Comparison of ENCODE assay signal across 9 mouse cellular contexts in the genomic region with DNA sequence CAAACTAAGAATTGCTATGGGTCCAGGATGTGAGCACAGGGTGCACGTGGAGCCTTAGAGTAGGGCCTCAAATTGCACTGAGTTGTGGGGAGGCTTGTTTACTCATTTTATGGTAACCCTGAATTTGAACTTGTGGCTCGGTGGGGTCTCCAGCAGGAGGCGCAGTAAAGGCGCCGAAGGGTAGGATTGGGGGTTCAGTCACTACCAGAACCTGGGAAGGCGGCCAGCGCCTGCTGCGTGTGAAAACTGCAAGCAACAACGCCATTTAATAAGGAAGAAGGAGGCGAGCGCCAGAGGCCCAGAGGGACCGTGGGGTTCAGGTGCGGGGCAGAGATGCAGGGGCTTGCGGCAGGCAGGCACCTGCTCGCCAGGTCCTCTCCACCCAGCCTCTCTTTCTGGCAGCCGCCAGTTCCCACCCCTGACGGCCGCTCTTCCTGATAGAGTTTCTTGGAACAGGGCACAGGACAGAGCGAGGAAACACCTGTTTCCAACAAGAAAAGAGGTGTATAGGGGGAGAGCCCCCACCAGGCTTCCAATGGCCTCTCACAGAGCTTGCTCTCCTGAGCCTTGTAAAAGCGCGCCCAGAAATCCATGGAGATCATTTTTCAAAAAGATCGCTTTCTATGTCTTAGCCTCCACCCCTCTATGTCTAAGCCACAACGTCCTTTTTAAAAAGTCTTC. TPM values are rescaled to one million over a fixed set of nuclear protein-coding genes. Genes with fewer than 3 reads are reported as not detected.
A peak's percentile ranks its signal among the peaks of the same experiment; 100 is the strongest.
DNase-seq lines count a peak whose midpoint lies in the region; ATAC-seq and TF ChIP-seq lines count a peak whose summit lies in the region.
"Had no signal": no experiment of that assay in that cellular context is flagged by ENCODE, and none has a peak within 500 bp of the region (broad histone marks: within the 10 kb centered on the region; RNA-seq: fewer than 3 reads in every experiment).

No protein-coding gene starts in this region.

- no peaks in the 10 kb centered on the region for H3K9me3 ChIP-seq in ES-E14 (ENCODE audit: control insufficient read depth, insufficient read depth, low read depth, low read length)
- no peaks in the 10 kb centered on the region for H3K9me3 ChIP-seq in embryonic facial prominence, embryonic 13.5 days
- H3K9me3 ChIP-seq in hindbrain, embryonic 12.5 days (replicated peaks), result 0 out of 2 replicates have a peak, but pooled peaks cover 2% of the 10 kb centered on the region

- 20% methylated on average over 23 of the region's 23 CpGs for WGBS in embryonic facial prominence, embryonic 13.5 days
- WGBS in hindbrain, embryonic 12.5 days, result 13% methylated on average over 23 of the region's 23 CpGs

- no peaks in the 10 kb centered on the region for H3K36me3 ChIP-seq in ES-E14 (ENCODE audit: control insufficient read depth, insufficient read depth, low read length, poor library complexity, severe bottlenecking)
- no peaks in the 10 kb centered on the region for H3K36me3 ChIP-seq in embryonic facial prominence, embryonic 13.5 days
- no peaks in the 10 kb centered on the region for H3K36me3 ChIP-seq in hindbrain, embryonic 12.5 days

- H3K27ac ChIP-seq in ES-E14 (ENCODE audit: insufficient read depth, low read depth, low read length, poor library complexity, severe bottlenecking), result no peak overlapping the region
- no peak overlapping the region for H3K27ac ChIP-seq in embryonic facial prominence, embryonic 13.5 days
- no peak overlapping the region for H3K27ac ChIP-seq in hindbrain, embryonic 12.5 days

- in situ Hi-C loops in ES-E14 (cut with MboI; ENCODE audit: low sequenced_read_pairs in 2 of 2, unreplicated experiment in 2 of 2), result no loop called here

- peak overlapping the region; percentile 58 to 66 for H3K4me3 ChIP-seq in ES-E14 (ENCODE audit: insufficient read depth in 1 of 2, low read depth in 1 of 2, low read length in 2 of 2, poor library complexity in 1 of 2, severe bottlenecking in 1 of 2)
- H3K4me3 ChIP-seq in embryonic facial prominence, embryonic 13.5 days, result peak overlapping the region; percentile 45
- peak overlapping the region; percentile 36 for H3K4me3 ChIP-seq in hindbrain, embryonic 12.5 days

- DNase-seq in heart, adult 11 months, result peak; percentile 91
- DNase-seq in heart, adult 8-10 months (ENCODE audit: low spot score), result no peak
- no peak for DNase-seq in ES-E14 (ENCODE audit: low read depth, low spot score)
- DNase-seq in thymus, postnatal 25 days, result peak; percentile 15
- no peak for DNase-seq in layer of hippocampus, adult 18-20 months (ENCODE audit: low spot score in 2 of 2)

- no peak overlapping the region; the same call in 1 of the 2 replicates for H3K9ac ChIP-seq in ES-E14 (ENCODE audit: insufficient read depth, low read depth, low read length, poor library complexity, severe bottlenecking)
- H3K9ac ChIP-seq in embryonic facial prominence, embryonic 13.5 days, result no peak overlapping the region
- H3K9ac ChIP-seq in hindbrain, embryonic 12.5 days, result no peak overlapping the region

- no peak for ATAC-seq in embryonic facial prominence, embryonic 13.5 days (ENCODE audit: insufficient number of reproducible peaks, insufficient read depth, low FRiP score, low TSS enrichment, low read depth)
- ATAC-seq in hindbrain, embryonic 12.5 days (ENCODE audit: low FRiP score), result peak; percentile 20; the same call in 1 of the 2 replicates
- peak; percentile 43 for ATAC-seq in megakaryocyte progenitor cell, adult 5-6 weeks (replicated peaks; ENCODE audit: poor library complexity)

- H3K4me2 ChIP-seq in embryonic facial prominence, embryonic 13.5 days, result peak overlapping the region; percentile 67
- H3K4me2 ChIP-seq in hindbrain, embryonic 12.5 days (replicated peaks), result peak overlapping the region; percentile 58

- H3K27me3 ChIP-seq in embryonic facial prominence, embryonic 13.5 days, result peaks cover 67% of the 10 kb centered on the region
- H3K27me3 ChIP-seq in hindbrain, embryonic 12.5 days, result peaks cover 61% of the 10 kb centered on the region
- H3K27me3 ChIP-seq: CH12.LX had no signal

- no peaks in the 10 kb centered on the region for H3K4me1 ChIP-seq in ES-E14 (ENCODE audit: control insufficient read depth in 2 of 2, insufficient read depth in 2 of 2, low read length in 2 of 2, poor library complexity in 1 of 2)
- H3K4me1 ChIP-seq in embryonic facial prominence, embryonic 13.5 days, result peaks cover 13% of the 10 kb centered on the region; the same call in 1 of the 2 replicates
- peaks cover 7% of the 10 kb centered on the region; the same call in 1 of the 2 replicates for H3K4me1 ChIP-seq in hindbrain, embryonic 12.5 days

TF ChIP-seq in ES-E14, 5 proteins besides CTCF, POLR2A, EP300 and RAD21:
- TF ChIP-seq CHD2 (IDR thresholded peaks at IDR 0.05; ENCODE audit: low read depth, low read length) (no peak), ZC3H11A (IDR thresholded peaks at IDR 0.05; ENCODE audit: borderline replicate concordance, low read depth, low read length) (no peak), MAFK (IDR thresholded peaks at IDR 0.05; ENCODE audit: insufficient read depth, low read depth, low read length) (no peak), HCFC1 (IDR thresholded peaks at IDR 0.05; ENCODE audit: borderline replicate concordance, insufficient read depth, low read length) (no peak), ZNF384 (IDR thresholded peaks at IDR 0.05; ENCODE audit: low read depth, low read length) (no peak)

RNA-seq across cellular contexts. Expression of a gene that starts 1.1 kb away (rescaled TPM):
- total RNA-seq in heart, adult 8-10 months (2022), result 10 to 100 TPM; 19.5 to 35.7 (median 26.7) TPM
- total RNA-seq in ES-E14 (2012; rRNA removed), result not detected in 2 replicates
- polyA plus RNA-seq in embryonic facial prominence, embryonic 13.5 days (2015; fragmentation: Nextera tagmentation; extraction: Ambion mirVana), result 1.4 and 1.7 TPM in 2 replicates
- polyA plus RNA-seq in hindbrain, embryonic 12.5 days (2016; fragmentation: Nextera tagmentation; extraction: Ambion mirVana), result 0.23 and 0.37 TPM in 2 replicates
- total RNA-seq in megakaryocyte progenitor cell, adult 5-6 weeks (2015), result not detected in 2 replicates
- total RNA-seq in megakaryocyte progenitor cell, adult 5-6 weeks (2017), result not detected in 2 replicates
- 1 to 10 TPM in 1 of 2 experiments, under 1 TPM in 1; 0.94 to 1.2 TPM for total RNA-seq in layer of hippocampus, adult 18-20 months (2021)
- total RNA-seq: CH12.LX had no signal

Comparison
In these comparisons a context has a peak if more than half of its experiments do, and no peak if none do; other contexts are left out.
1. DNase-seq: peak in heart, adult 11 months (single experiment) and thymus, postnatal 25 days (single experiment); none in heart, adult 8-10 months (single experiment), ES-E14 (single experiment) and layer of hippocampus, adult 18-20 months (0 of 2).
2. RNA of a gene that starts 1.1 kb away (total RNA-seq): 19.5 to 35.7 TPM in heart, adult 8-10 months; 0.94 to 1.2 TPM in layer of hippocampus, adult 18-20 months, not detected in ES-E14 and not detected in megakaryocyte progenitor cell, adult 5-6 weeks; every median in the first group is over 4 times any median in the second.
3. Peak in every context shown above with its lines, with median percentiles within 50 percentile points of each other: H3K4me3 ChIP-seq.